Comparison of ENCODE assay signal across 17 mouse cellular contexts in genomic region chr6:90941257-90941656, GRCm38 (mm10). TPM values are rescaled to one million over a fixed set of nuclear protein-coding genes. Genes with fewer than 3 reads are reported as not detected.
DNase-seq lines count a peak whose midpoint lies in the region; ATAC-seq and TF ChIP-seq lines count a peak whose summit lies in the region.
"Had no signal": no experiment of that assay in that cellular context is flagged by ENCODE, and none has a peak within 500 bp of the region (broad histone marks: within the 10 kb centered on the region; RNA-seq: fewer than 3 reads in every experiment).

No protein-coding gene starts in this region.

- peak; percentile 4 to 36 for DNase-seq in kidney, postnatal 25 days
- DNase-seq in kidney, adult 2 months: no peak
- peak; percentile 17 for DNase-seq in adrenal gland, postnatal 10 days
- DNase-seq in liver, postnatal 0 days: no peak
- DNase-seq in B cell, adult 2 months: no peak
- DNase-seq: cerebellum, adult 8-10 months; heart, postnatal 4 days; retina, postnatal 1 day; thymus, adult 2 months had no signal

- H3K4me3 ChIP-seq in kidney, adult 2 months (ENCODE audit: insufficient read depth, low read depth, low read length): no peak overlapping the region
- H3K4me3 ChIP-seq in megakaryocyte, embryonic 14.5 days (replicated peaks): peak overlapping the region; percentile 31
- no peak overlapping the region for H3K4me3 ChIP-seq in liver, postnatal 0 days (ENCODE audit: low read depth, low read length)
- H3K4me3 ChIP-seq: forebrain, embryonic 13.5 days; heart, embryonic 13.5 days; layer of hippocampus, adult 2 months; left cerebral cortex, adult 2 months; limb, embryonic 13.5 days had no signal

- no peak for TF ChIP-seq POLR2A in kidney, adult 2 months (IDR thresholded peaks at IDR 0.05; ENCODE audit: low read depth, low read length)

- H3K9ac ChIP-seq in liver, postnatal 0 days (replicated peaks): no peak overlapping the region
- H3K9ac ChIP-seq: forebrain, embryonic 13.5 days; heart, embryonic 13.5 days; limb, embryonic 13.5 days had no signal

- no peaks in the 10 kb centered on the region for H3K4me1 ChIP-seq in kidney, adult 2 months (ENCODE audit: control insufficient read depth, insufficient read depth, low read length)
- H3K4me1 ChIP-seq in megakaryocyte, embryonic 14.5 days: peaks cover 85% of the 10 kb centered on the region
- H3K4me1 ChIP-seq in liver, postnatal 0 days (ENCODE audit: insufficient read depth): no peaks in the 10 kb centered on the region

- no peak overlapping the region for H3K4me2 ChIP-seq in liver, postnatal 0 days (ENCODE audit: low read depth, low read length)
- H3K4me2 ChIP-seq: forebrain, embryonic 13.5 days; heart, embryonic 13.5 days; limb, embryonic 13.5 days had no signal

- H3K9me3 ChIP-seq in megakaryocyte, embryonic 14.5 days: no peaks in the 10 kb centered on the region
- no peaks in the 10 kb centered on the region for H3K9me3 ChIP-seq in liver, postnatal 0 days (ENCODE audit: low read length)
- H3K9me3 ChIP-seq: forebrain, embryonic 13.5 days; heart, embryonic 13.5 days; limb, embryonic 13.5 days had no signal

- no peak for ATAC-seq in megakaryocyte, adult 5-6 weeks (ENCODE audit: poor library complexity, severe bottlenecking)
- ATAC-seq in liver, postnatal 0 days: peak; percentile 17; the same call in 1 of the 2 replicates
- ATAC-seq: CD4-positive, CD25-positive, alpha-beta regulatory T cell, adult 4 months; forebrain, embryonic 13.5 days had no signal

- H3K27me3 ChIP-seq in kidney, adult 2 months (replicated peaks; ENCODE audit: control insufficient read depth, insufficient read depth, low read length): no peaks in the 10 kb centered on the region
- peaks cover 54% of the 10 kb centered on the region for H3K27me3 ChIP-seq in megakaryocyte, embryonic 14.5 days (replicated peaks)
- H3K27me3 ChIP-seq in liver, postnatal 0 days (ENCODE audit: insufficient read depth, low read length): no peaks in the 10 kb centered on the region
- H3K27me3 ChIP-seq: forebrain, embryonic 13.5 days; heart, embryonic 13.5 days had no signal

- H3K36me3 ChIP-seq in kidney, adult 2 months (ENCODE audit: control insufficient read depth, insufficient read depth, low read length): no peaks in the 10 kb centered on the region
- no peaks in the 10 kb centered on the region for H3K36me3 ChIP-seq in megakaryocyte, embryonic 14.5 days (replicated peaks; ENCODE audit: low read length)
- H3K36me3 ChIP-seq in liver, postnatal 0 days (replicated peaks; ENCODE audit: insufficient read depth, low read length): no peaks in the 10 kb centered on the region
- H3K36me3 ChIP-seq: heart, embryonic 13.5 days; limb, embryonic 13.5 days had no signal

- TF ChIP-seq EP300 in liver, postnatal 0 days (IDR thresholded peaks at IDR 0.05; ENCODE audit: low read depth): no peak

- WGBS in kidney, adult 2 months: 55% methylated on average over 3 of the region's 3 CpGs
- WGBS in liver, postnatal 0 days (ENCODE audit: insufficient replicate concordance): 33% methylated on average over 3 of the region's 3 CpGs

- no peak overlapping the region for H3K27ac ChIP-seq in kidney, adult 2 months (ENCODE audit: insufficient read depth, low read depth, low read length)
- no peak overlapping the region for H3K27ac ChIP-seq in liver, postnatal 0 days (ENCODE audit: low read depth)
- H3K27ac ChIP-seq: forebrain, embryonic 13.5 days; heart, embryonic 13.5 days; layer of hippocampus, adult 2 months; left cerebral cortex, adult 2 months; limb, embryonic 13.5 days had no signal

- no peak for TF ChIP-seq CTCF in kidney, adult 2 months (conservative IDR thresholded peaks at IDR 0.05; ENCODE audit: insufficient read depth, insufficient read length, low read depth, low read length)
- no peak for TF ChIP-seq CTCF in liver, postnatal 0 days (IDR thresholded peaks at IDR 0.05; ENCODE audit: low read depth)

RNA-seq across cellular contexts. Expression of gene Iqsec1, which starts 47.2 kb away (rescaled TPM):
- polyA plus RNA-seq in kidney, adult 2 months (2012; rRNA removed): 149 and 162 TPM in 2 replicates
- polyA plus RNA-seq in megakaryocyte, embryonic 14.5 days (2012; ENCODE audit: insufficient read depth, low replicate concordance): 90.9 and 120 TPM in 2 replicates
- total RNA-seq in megakaryocyte, adult 5-6 weeks (2015): 58.0 and 61.3 TPM in 2 replicates
- 12.2 and 22.1 TPM in 2 replicates for total RNA-seq in megakaryocyte, adult 5-6 weeks (2017)
- 10 to 100 TPM; 82.0 to 90.7 TPM for total RNA-seq in adrenal gland, postnatal 10 days (2021)
- 4.0 and 4.2 TPM in 2 replicates for polyA plus RNA-seq in liver, postnatal 0 days (2015; fragmentation: Nextera tagmentation; extraction: Ambion mirVana)

Comparison
In these comparisons a context has a peak if more than half of its experiments do, and no peak if none do; other contexts are left out.
1. DNase-seq: peak in kidney, postnatal 25 days (2 of 2) and adrenal gland, postnatal 10 days (single experiment); none in kidney, adult 2 months (single experiment), liver, postnatal 0 days (single experiment) and B cell, adult 2 months (0 of 2).
2. RNA of gene Iqsec1, which starts 47.2 kb away (polyA plus RNA-seq): 149 to 162 TPM in kidney, adult 2 months and 90.9 to 120 TPM in megakaryocyte, embryonic 14.5 days; 4.0 to 4.2 TPM in liver, postnatal 0 days; every median in the first group is over 10 times any median in the second.